Mouse (Mus musculus): ENCODE results near the gene Hnrnpu. TPM values are rescaled to one million over a fixed set of nuclear protein-coding genes. Genes with fewer than 3 reads are reported as not detected.
A peak's percentile ranks its signal among the peaks of the same experiment; 100 is the strongest.

The Hnrnpu gene
- total RNA-seq, 2 experiments from 2014 or later, result 146 to 173 TPM

- no peak for DNase-seq
Measured at GRCm38 (mm10) chr1:178341435-178341834, 3.8 kb upstream of the Hnrnpu start.

DNA sequence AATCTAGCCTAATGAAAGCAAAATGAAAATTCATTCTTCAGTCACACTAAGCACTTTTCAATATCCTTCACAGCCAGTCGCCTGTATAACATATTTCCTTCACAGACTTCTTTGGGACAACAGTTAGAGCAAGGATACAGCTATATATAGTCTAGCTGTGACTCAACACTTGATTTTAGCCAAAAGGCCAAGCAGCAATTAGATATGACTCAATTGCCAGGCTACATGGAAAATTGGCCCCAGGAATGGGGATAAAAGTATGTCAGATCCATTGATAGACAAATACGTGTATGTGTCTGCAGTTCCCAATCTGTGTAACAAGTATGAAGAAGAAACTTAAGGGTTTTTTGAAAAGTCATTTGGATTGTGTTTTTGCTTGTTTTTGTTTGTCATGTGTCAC, 2.6 kb upstream of the Hnrnpu start:
- DNase-seq, result no peak

GRCm38 (mm10) chr1:178338318-178338641, 683 bp upstream of the Hnrnpu start:
- DNase-seq, result peak in 1 of 2 experiments; percentile 68

- DNase-seq, result peak in 1 of 2 experiments; percentile 45
Measured at GRCm38 (mm10) chr1:178336777-178337481, 668 bp downstream of the Hnrnpu start.

DNA sequence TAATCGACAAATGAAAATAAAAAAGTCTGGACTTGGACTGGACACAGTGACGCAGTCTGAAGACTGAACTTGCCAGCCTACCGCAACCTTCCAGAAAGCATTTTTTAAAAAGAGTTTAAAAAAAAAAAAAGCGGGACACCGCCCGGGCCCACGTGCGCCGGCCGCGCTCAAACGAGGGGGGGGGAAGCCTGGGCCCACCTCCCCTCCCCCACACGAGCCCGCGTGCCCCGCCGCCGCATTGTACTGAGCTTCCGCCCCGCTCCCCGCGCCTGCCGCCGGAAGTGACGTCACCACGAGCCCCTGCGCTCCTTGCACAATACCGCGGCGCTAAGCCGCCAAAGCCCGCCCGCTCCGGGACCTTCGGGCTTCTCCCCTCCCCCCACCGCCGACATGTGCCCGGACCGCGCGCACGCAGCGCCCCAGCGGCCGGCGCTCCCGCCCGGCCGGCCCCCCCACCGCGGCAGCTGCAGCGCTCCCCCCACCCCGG, 1.3 kb downstream of the Hnrnpu start:
- DNase-seq, result peak; percentile 95 to 97

- peak in 1 of 2 experiments; percentile 46 for DNase-seq
Measured at GRCm38 (mm10) chr1:178335860-178336261, 1.7 kb downstream of the Hnrnpu start.

DNA sequence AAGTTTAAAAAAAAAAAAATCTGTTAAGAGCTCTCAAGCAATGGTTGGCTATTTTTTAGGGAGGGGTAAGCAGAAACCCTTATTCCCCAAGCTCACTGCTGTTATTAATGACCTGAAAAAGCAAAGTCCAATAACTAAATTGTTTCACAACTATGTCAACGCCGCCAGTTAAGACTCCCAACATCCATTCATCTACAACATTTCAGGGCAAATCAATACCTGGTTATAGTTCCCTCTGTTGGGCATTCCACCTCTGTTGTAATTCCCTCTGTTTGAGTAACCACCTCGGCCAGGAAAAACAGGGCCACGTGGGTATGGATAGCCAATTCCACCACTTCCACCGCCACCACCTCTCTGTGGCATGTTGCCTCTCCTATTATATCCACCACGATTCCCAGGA, 7.7 kb downstream of the Hnrnpu start:
- no peak for DNase-seq

DNA sequence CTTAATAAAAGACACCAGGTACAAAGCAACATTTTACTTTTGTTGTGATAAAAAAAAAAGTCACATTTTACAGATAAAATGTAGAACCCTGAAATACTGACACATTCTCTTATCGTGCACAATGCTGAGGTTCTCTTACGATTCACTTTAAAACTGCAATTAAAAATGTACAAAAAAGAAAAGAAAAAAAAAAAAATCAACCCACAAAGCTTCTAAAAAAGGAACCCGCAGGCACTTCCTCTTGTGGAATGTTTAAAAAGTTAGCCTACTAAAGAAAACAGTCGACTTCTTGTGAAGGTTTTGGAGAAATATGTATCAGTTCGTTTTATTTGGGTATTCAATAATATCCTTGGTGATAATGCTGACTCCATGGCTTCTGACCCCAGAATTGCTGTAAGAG, 8.6 kb downstream of the Hnrnpu start:
- DNase-seq, result no peak

DNA sequence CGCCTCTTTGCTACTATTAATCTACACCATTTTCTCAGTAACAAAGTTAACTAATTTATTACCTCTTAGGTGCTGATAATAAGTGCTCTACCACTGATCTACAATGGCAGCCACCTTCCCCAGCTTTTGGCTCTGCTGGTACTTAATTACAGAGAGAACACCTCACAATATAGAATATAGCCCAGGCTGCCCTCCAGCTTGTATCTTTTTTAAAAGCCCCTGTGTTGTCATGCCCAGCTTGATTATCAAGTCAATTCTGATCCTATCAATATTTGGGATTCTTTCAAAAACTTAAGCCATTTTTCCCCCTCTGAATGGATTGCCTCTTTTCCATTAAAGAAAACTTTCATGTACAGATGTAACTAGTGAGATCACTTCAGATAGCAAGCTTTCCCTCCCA, 10.6 kb downstream of the Hnrnpu start:
- DNase-seq, result no peak

GRCm38 (mm10) chr1:178326357-178326756, 11.2 kb downstream of the Hnrnpu start:
- no peak for DNase-seq

DNA sequence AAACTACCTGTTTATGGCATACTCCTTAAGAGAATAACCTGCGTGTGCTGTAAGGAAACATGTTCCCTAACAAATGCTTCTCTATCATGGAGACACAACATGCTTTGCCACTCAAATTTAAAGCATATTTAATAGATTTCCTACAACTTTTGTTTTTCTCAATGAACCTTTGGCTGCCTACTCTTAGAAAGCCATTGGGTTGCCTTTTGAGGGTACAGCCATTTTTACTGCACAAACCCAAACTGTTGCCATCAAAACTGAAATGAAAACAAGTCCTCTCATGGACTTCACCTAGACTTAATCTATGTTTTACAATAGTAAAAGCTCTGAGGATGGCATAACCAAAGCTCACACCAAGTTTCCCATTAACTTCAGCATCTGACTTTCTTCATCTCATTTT, 13.0 kb downstream of the Hnrnpu start:
- no peak for DNase-seq

- DNase-seq, result no peak
Measured at GRCm38 (mm10) chr1:178323235-178323634, 14.4 kb downstream of the Hnrnpu start.

GRCm38 (mm10) chr1:178321730-178322357, 15.8 kb downstream of the Hnrnpu start:
- no peak for DNase-seq

DNA sequence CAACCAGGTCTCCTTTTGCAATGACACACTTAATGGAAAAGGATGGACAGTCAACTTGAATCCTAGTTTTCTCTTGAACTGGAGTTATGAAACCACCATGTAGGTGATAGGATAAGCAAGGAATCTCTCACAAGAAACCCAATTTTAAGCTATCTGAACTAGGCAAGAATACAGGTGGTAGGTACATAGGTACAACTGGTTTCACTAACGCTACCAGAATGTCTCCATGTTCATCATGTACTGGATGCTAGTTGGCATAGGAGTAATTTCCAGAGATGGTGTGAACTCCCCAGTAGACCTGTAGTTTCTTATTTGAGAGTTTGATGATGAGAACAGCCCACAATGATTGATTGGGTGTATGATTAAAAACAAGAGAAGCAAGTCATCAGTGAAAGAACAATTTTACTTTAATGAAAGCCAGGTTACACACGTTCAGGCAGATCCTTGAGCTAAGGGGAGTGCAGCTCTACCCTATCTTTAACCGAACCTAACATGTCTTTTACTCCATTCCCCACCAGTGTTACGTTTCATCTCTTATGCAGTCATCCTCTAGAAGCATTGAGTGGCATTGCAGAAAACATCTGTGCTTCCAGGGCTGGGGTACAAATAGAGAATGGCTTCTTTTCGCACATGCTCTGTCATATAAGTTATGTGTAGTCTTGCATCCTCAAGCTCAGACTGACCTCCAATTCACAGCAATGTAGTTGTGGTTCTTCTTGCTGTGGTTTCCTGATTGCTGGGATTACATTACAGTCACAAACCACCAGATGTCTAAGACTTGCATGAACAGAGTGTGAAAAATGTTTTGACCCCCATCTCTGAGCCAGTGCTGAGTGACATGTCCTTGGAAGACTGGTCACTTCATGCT, 16.6 kb downstream of the Hnrnpu start:
- no peak for DNase-seq

DNA sequence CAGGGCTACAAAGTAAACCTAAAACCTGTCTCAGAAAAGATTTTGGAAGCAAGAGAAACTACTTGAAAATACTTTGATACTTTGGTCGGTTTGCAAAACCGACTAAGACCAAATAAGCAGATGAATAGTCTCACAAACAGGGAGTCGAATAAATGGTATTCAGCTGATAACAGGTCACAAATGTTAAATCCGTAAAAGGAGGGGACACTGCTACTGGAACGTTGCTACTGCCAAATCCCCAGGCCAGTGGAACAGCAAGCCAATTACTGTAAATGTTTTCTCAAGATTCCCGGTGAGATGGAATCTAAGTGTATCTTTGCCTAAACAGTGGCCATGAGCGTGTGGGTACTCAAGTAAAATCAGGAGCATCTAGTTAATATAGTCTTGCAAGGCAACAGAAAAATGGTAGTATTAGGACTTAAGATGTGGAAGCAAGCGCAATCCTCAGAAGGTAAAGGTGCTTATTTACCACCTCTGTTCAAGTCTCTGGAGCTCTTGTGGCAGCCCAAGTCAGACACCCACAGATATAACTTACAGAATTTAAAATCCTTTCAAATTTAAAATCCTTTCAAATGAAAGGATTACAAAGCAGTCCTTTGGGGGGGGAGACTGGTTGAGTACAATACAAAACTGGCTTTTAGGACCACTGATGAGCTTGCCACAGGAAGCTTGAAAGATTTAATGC, 17.4 kb downstream of the Hnrnpu start:
- no peak for DNase-seq

DNA sequence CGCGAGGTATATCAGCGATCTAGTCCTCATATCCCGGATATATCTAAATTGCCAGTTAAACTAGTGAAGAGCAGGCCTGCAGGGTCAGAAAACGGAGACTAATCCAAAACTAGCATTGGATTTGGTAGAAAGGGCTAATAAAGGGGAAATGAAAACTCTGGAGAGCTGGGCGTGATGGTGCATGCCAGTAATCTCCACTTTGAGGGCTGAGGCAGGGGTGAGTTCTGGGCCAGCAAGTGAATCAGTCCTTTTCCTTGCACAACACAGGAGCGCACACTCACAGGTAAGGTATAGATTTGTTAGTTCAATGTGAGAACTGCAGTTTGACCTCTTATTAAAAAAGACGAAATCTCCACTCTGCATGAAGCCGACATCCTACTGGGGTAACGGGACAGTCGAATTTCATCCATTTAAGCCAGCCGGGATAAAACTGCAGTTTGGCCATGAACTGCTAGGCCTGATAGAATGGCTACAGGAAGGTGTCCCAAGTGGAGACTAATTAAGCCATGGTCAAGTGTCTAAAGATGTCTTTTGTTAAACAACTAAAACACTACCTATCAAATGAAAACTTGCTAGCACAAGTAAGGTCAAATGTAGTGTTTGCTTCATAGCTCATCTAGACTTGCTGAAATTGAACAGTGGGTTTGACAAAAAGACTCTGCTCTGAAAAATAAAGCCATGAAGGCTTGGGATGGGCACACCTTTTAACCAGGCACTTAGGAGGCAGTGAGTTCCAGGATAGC, 18.1 kb downstream of the Hnrnpu start:
- no peak for DNase-seq

- DNase-seq, result peak; percentile 98
Measured at GRCm38 (mm10) chr1:178318389-178319184, 19.0 kb downstream of the Hnrnpu start, which contains the start of gene Cox20. Cox20 (plus strand) TSS chr1:178319130.

GRCm38 (mm10) chr1:178318002-178318388, 19.6 kb downstream of the Hnrnpu start:
- peak in 1 of 2 experiments; percentile 95 for DNase-seq

GRCm38 (mm10) chr1:178317275-178318001, 20.2 kb downstream of the Hnrnpu start:
- no peak for DNase-seq

- DNase-seq, result no peak
Measured at GRCm38 (mm10) chr1:178314236-178314635, 23.4 kb downstream of the Hnrnpu start.
